ENCODE assay signal across 9 mouse cellular contexts in the genomic region with DNA sequence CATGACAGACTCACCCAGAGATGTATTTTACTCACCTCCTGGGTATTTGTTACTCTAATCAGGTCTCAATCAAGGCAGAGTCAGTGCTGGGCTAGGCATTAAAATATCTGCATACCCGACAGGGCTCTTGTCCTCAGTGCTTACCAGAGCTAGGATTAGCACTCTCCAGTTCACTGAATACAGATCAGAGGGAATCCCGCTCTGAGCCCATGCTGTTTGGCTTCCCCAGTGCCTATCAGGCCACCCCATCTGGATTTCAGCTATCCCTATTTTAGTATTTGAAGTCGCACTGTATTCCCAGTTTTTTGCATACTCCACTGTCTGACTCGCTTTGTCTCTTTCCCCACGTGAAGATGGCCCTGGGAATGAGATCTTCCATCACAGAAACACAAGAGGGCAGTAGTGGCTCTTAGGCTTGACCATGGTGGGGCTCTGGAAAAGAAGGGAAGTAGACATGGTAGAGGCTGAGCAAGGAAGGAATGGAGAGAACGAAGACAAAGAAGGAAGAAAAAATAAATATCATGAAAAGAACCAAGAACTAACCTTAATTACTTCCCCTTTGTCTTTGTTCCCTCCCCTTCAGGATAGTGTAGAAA.
DNase-seq lines count a peak whose midpoint lies in the region; ATAC-seq and TF ChIP-seq lines count a peak whose summit lies in the region.
"Had no signal": no experiment of that assay in that cellular context is flagged by ENCODE, and none has a peak within 500 bp of the region (broad histone marks: within the 10 kb centered on the region; RNA-seq: fewer than 3 reads in every experiment).

No protein-coding gene starts in this region.

- no peak overlapping the region for H3K4me3 ChIP-seq in E14TG2a.4 (replicated peaks; ENCODE audit: low read length)
- H3K4me3 ChIP-seq in hindbrain, embryonic 12.5 days: no peak overlapping the region
- H3K4me3 ChIP-seq in lung, embryonic 16.5 days (ENCODE audit: low read length): no peak overlapping the region
- no peak overlapping the region for H3K4me3 ChIP-seq in stomach, embryonic 14.5 days (ENCODE audit: low read depth, low read length)
- H3K4me3 ChIP-seq: embryonic facial prominence, embryonic 15.5 days; liver, embryonic 13.5 days had no signal

- no peaks in the 10 kb centered on the region for H3K9me3 ChIP-seq in E14TG2a.4 (ENCODE audit: low read length)
- H3K9me3 ChIP-seq in hindbrain, embryonic 12.5 days (replicated peaks): no peaks in the 10 kb centered on the region
- H3K9me3 ChIP-seq in lung, embryonic 16.5 days (ENCODE audit: control insufficient read depth, low read length): no peaks in the 10 kb centered on the region
- no peaks in the 10 kb centered on the region for H3K9me3 ChIP-seq in stomach, embryonic 14.5 days (ENCODE audit: control insufficient read depth, low read depth, low read length)
- H3K9me3 ChIP-seq: embryonic facial prominence, embryonic 15.5 days; liver, embryonic 13.5 days had no signal

- no peak overlapping the region for H3K4me2 ChIP-seq in hindbrain, embryonic 12.5 days (replicated peaks)
- no peak overlapping the region for H3K4me2 ChIP-seq in lung, embryonic 16.5 days (ENCODE audit: low read depth, low read length)
- no peak overlapping the region for H3K4me2 ChIP-seq in stomach, embryonic 14.5 days (replicated peaks; ENCODE audit: low read depth, low read length)
- H3K4me2 ChIP-seq: embryonic facial prominence, embryonic 15.5 days; liver, embryonic 13.5 days had no signal

- H3K9ac ChIP-seq in hindbrain, embryonic 12.5 days: no peak overlapping the region
- H3K9ac ChIP-seq in lung, embryonic 16.5 days (ENCODE audit: low read length): no peak overlapping the region
- H3K9ac ChIP-seq in stomach, embryonic 14.5 days (replicated peaks; ENCODE audit: low read depth, low read length): no peak overlapping the region
- H3K9ac ChIP-seq: embryonic facial prominence, embryonic 15.5 days; liver, embryonic 13.5 days had no signal

- H3K36me3 ChIP-seq in E14TG2a.4 (ENCODE audit: insufficient read depth, low read length): no peaks in the 10 kb centered on the region
- H3K36me3 ChIP-seq in hindbrain, embryonic 12.5 days: no peaks in the 10 kb centered on the region
- no peaks in the 10 kb centered on the region for H3K36me3 ChIP-seq in lung, embryonic 16.5 days (ENCODE audit: control insufficient read depth, insufficient read depth, low read length)
- no peaks in the 10 kb centered on the region for H3K36me3 ChIP-seq in stomach, embryonic 14.5 days (ENCODE audit: control insufficient read depth, insufficient read depth, low read length)
- H3K36me3 ChIP-seq: embryonic facial prominence, embryonic 15.5 days; liver, embryonic 13.5 days had no signal

- 0 out of 2 replicates have a peak, but pooled peaks cover 3% of the 10 kb centered on the region for H3K27me3 ChIP-seq in E14TG2a.4 (ENCODE audit: insufficient read depth, low read length)
- no peaks in the 10 kb centered on the region for H3K27me3 ChIP-seq in hindbrain, embryonic 12.5 days
- H3K27me3 ChIP-seq in lung, embryonic 16.5 days (ENCODE audit: control insufficient read depth, insufficient read depth, low read depth, low read length): no peaks in the 10 kb centered on the region
- H3K27me3 ChIP-seq in stomach, embryonic 14.5 days (ENCODE audit: control insufficient read depth, insufficient read depth, low read length): no peaks in the 10 kb centered on the region
- H3K27me3 ChIP-seq: embryonic facial prominence, embryonic 15.5 days; liver, embryonic 13.5 days had no signal

- TF ChIP-seq CTCF in E14TG2a.4 (conservative IDR thresholded peaks at IDR 0.05; ENCODE audit: low read length): peak; percentile 37; the same call in 1 of the 2 replicates

- peak; percentile 39 for DNase-seq in Muller cell, postnatal 12 days (ENCODE audit: inconsistent ontology term)
- DNase-seq in embryo, embryonic 10.5 days (ENCODE audit: low spot score): peak; percentile 79
- no peak for DNase-seq in spleen, postnatal 36 days (ENCODE audit: low spot score in 2 of 2)
- DNase-seq: liver, embryonic 13.5 days had no signal

- H3K4me1 ChIP-seq in E14TG2a.4 (replicated peaks; ENCODE audit: low read depth, low read length): peaks cover 30% of the 10 kb centered on the region
- H3K4me1 ChIP-seq in hindbrain, embryonic 12.5 days: no peaks in the 10 kb centered on the region
- 0 out of 2 replicates have a peak, but pooled peaks cover 2% of the 10 kb centered on the region for H3K4me1 ChIP-seq in lung, embryonic 16.5 days (replicated peaks; ENCODE audit: control insufficient read depth, insufficient read depth, low read length)
- no peaks in the 10 kb centered on the region for H3K4me1 ChIP-seq in stomach, embryonic 14.5 days (ENCODE audit: control insufficient read depth, insufficient read depth, low read length)
- H3K4me1 ChIP-seq: embryonic facial prominence, embryonic 15.5 days; liver, embryonic 13.5 days had no signal

- ATAC-seq in hindbrain, embryonic 12.5 days (ENCODE audit: low FRiP score): peak; percentile 59
- peak; percentile 66; the same call in 1 of the 2 replicates for ATAC-seq in lung, embryonic 16.5 days (ENCODE audit: low read depth)
- peak; percentile 68 for ATAC-seq in stomach, embryonic 14.5 days (ENCODE audit: insufficient number of reproducible peaks, insufficient read depth, low FRiP score, low read depth)

- H3K27ac ChIP-seq in hindbrain, embryonic 12.5 days: no peak overlapping the region
- H3K27ac ChIP-seq in lung, embryonic 16.5 days (ENCODE audit: low read length): no peak overlapping the region
- peak overlapping the region; percentile 23; the same call in 1 of the 2 replicates for H3K27ac ChIP-seq in stomach, embryonic 14.5 days (ENCODE audit: low read length)
- H3K27ac ChIP-seq: embryonic facial prominence, embryonic 15.5 days; liver, embryonic 13.5 days had no signal

- WGBS in hindbrain, embryonic 12.5 days: 28% methylated on average over 6 of the region's 6 CpGs
- 28% methylated on average over 6 of the region's 6 CpGs for WGBS in lung, embryonic 16.5 days
- 23% methylated on average over 6 of the region's 6 CpGs for WGBS in stomach, embryonic 14.5 days

Comparison
In these comparisons a context has a peak if more than half of its experiments do, and no peak if none do; other contexts are left out.
1. DNase-seq: peak in Muller cell, postnatal 12 days (single experiment) and embryo, embryonic 10.5 days (single experiment); none in spleen, postnatal 36 days (0 of 2).
2. Peak in every context shown above with its lines, with median percentiles within 50 percentile points of each other: ATAC-seq.